Mouse (Mus musculus) kidney, postnatal 0 days (tissue): ENCODE results near the gene Col4a1. TPM values are rescaled to one million over a fixed set of nuclear protein-coding genes. Genes with fewer than 3 reads are reported as not detected.

Source experiments
- ATAC-seq: fragments of 200-750 bp; cut with Nextera tagmentation; replicated peaks from 2 replicates; pipeline ENCODE4 v1.8.0; 2017; ENCODE audit warnings: low read depth, moderate number of reproducible peaks, moderate TSS enrichment, moderate library complexity; ENCODE audit not compliant: low FRiP score
- DNase-seq: peaks from one replicate; pipeline ENCODE4 v3.0.0-alpha.2; 2016; ENCODE audit warnings: low spot score
- H3K27ac ChIP-seq: fragments of 300-500 bp; sonication (generic); 2 replicates; pipeline ENCODE4 v1.5.1; 2014; ENCODE audit warnings: mild to moderate bottlenecking
- H3K27me3 ChIP-seq: fragments of 300-500 bp; sonication (generic); 2 replicates; pipeline ENCODE4 v1.6.1; 2014; ENCODE audit warnings: low read length, mixed read lengths; ENCODE audit not compliant: insufficient read depth
- H3K36me3 ChIP-seq: fragments of 300-500 bp; sonication (generic); 2 replicates; pipeline ENCODE4 v1.6.1; 2014; ENCODE audit warnings: low read length, mixed read lengths; ENCODE audit not compliant: insufficient read depth
- H3K4me1 ChIP-seq: fragments of 300-500 bp; sonication (generic); replicated peaks from 2 replicates; pipeline ENCODE4 v1.6.1; 2014; ENCODE audit warnings: antibody characterized with exemption, low read length, mixed read lengths; ENCODE audit not compliant: insufficient read depth
- H3K4me2 ChIP-seq: fragments of 300-500 bp; sonication (generic); 2 replicates; pipeline ENCODE4 v1.6.1; 2014; ENCODE audit warnings: mild to moderate bottlenecking, low read length, moderate library complexity, mixed read lengths
- H3K4me3 ChIP-seq: fragments of 300-500 bp; sonication (generic); replicated peaks from 2 replicates; pipeline ENCODE4 v1.5.1; 2014; ENCODE audit warnings: low read depth, low read length
- H3K9ac ChIP-seq: fragments of 300-500 bp; sonication (generic); 2 replicates; pipeline ENCODE4 v1.6.1; 2014; ENCODE audit warnings: low read depth, low read length
- H3K9me3 ChIP-seq: fragments of 300-500 bp; sonication (generic); replicated peaks from 2 replicates; pipeline ENCODE4 v1.6.1; 2016; ENCODE audit warnings: low read length, inconsistent platforms, mixed read lengths
- CTCF ChIP-seq: IDR thresholded peaks from 2 replicates; pipeline ENCODE4 v1.5.1; 2016; ENCODE audit warnings: antibody characterized with exemption, low read depth, mild to moderate bottlenecking, moderate library complexity
- WGBS: fragments of 180-500 bp; shearing (Covaris S2); extraction: QIAGEN DNeasy Blood & Tissue Kit; methylation state at CpG from one replicate; pipeline ENCODE4 v1.1.7; 2014; 5-methylcytosine and 5-hydroxymethylcytosine counted together
- polyA plus RNA-seq: library from polyadenylated mRNA; unstranded; fragments of >200 nt; fragmentation: Nextera tagmentation; extraction: Ambion mirVana; gene quantifications from 2 replicates; pipeline ENCODE4 v1.2.1, GENCODE M21; 2015

The Col4a1 gene
- polyA plus RNA-seq, 1 experiment from 2014 or later, result 305 TPM

DNA sequence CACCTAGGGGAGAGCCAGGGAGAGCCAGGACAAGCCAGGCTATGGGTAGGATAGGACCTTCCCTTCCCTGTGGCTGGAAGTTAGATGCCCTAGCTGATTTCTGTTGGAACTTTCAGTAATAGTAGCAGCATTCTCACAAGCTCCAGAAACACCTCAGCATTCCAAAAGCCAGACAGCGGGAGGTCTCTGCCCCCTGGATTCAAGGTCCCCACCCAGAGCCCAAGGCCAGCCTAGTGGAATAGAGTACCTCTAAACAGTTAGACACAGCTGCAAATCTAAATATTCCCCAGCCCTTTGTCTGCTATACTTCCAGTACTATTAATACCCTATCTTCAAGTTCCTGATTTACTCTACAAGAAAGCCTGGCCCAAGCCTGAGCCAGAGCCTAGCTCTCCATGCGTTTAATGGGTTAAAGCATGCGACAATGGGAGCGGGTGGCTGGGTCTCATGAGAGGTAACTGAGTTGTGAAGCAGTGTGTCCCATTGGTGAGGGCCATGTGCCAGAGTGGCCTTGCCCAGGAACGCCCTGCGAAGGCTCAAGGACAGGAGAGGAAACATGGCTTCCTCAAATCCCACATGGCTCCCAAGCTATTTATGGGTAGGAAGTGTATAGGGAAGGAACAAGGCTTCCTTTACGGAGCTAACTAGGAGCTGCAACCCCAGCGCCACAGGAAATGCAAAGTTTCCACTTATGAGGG, 15.3 kb downstream of the Col4a1 start:
- DNase-seq, result peak; percentile 59
- peak overlapping the region; percentile 80 for H3K27ac ChIP-seq
- H3K4me2 ChIP-seq, result no peak overlapping the region
- 0 out of 2 replicates have a peak, but pooled peaks cover 4% of the 10 kb centered on the region for H3K36me3 ChIP-seq
- no peaks in the 10 kb centered on the region for H3K27me3 ChIP-seq
- H3K4me1 ChIP-seq, result peaks cover 59% of the 10 kb centered on the region
- no peak for ATAC-seq
- 78% methylated on average over 8 of the region's 8 CpGs for WGBS
- no peak overlapping the region for H3K9ac ChIP-seq
- no peak for TF ChIP-seq CTCF
- no peak overlapping the region for H3K4me3 ChIP-seq
- no peaks in the 10 kb centered on the region for H3K9me3 ChIP-seq

DNA sequence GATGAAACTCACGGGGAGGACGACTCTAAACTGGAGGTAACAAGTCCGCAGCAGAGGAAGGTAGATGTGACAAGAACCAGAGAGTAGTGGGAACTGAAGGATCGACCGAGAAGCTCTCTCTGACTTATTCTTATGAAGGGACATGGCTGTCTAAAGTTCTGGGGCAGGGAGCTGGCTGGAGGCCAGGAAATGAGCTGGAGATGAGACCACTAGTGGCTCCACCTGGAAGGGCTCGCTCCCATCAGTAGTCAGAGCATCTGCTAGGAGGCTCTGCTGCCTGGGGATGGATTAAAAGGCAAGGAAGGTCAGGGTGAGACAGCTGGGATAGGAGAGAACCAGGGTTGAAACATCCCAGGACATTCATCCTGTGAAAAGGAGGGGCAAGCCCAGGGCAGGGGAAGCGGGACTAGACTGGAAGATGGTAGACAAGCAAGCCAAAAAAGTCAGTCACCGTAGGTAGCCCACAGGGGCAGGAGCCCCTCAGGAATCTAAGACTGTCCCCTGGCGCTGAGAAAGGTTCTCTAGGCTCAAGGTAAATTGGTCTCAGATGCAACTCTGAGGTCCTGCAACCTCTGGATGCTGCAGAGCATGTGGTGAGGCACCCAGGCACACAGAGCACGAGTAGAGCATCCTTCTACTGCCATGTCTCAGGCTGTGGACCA, 16.2 kb downstream of the Col4a1 start:
- DNase-seq, result no peak
- H3K4me1 ChIP-seq, result peaks cover 56% of the 10 kb centered on the region
- no peak overlapping the region for H3K9ac ChIP-seq
- H3K27me3 ChIP-seq, result no peaks in the 10 kb centered on the region
- H3K9me3 ChIP-seq, result no peaks in the 10 kb centered on the region
- no peak overlapping the region for H3K4me3 ChIP-seq
- TF ChIP-seq CTCF, result no peak
- ATAC-seq, result no peak
- peak overlapping the region; percentile 42; the same call in 1 of the 2 replicates for H3K27ac ChIP-seq
- H3K4me2 ChIP-seq, result no peak overlapping the region
- 0 out of 2 replicates have a peak, but pooled peaks cover 4% of the 10 kb centered on the region for H3K36me3 ChIP-seq
- WGBS, result 81% methylated on average over 10 of the region's 10 CpGs

DNA sequence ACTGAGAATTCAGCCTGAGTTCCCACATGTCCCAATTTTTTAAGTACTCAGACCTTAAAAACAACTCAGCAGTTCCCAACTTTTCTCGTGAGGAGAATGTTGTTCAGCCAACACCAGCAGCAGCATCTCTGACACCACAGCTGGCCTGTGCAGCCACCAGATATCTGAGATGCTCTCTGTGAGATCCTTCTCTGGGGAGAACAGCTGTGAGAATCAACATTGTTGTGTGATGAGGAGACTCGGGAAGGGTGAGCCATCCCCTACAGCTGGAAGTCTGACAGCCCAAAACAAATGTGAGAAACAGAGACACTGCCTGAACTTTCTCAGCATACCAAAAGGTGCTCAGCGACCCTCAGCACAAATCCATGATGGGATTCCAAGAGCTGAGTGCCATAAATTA, 20.0 kb downstream of the Col4a1 start:
- no peak overlapping the region for H3K9ac ChIP-seq
- TF ChIP-seq CTCF, result no peak
- peaks cover 30% of the 10 kb centered on the region for H3K4me1 ChIP-seq
- H3K36me3 ChIP-seq, result no peaks in the 10 kb centered on the region
- H3K4me3 ChIP-seq, result no peak overlapping the region
- H3K9me3 ChIP-seq, result no peaks in the 10 kb centered on the region
- no peaks in the 10 kb centered on the region for H3K27me3 ChIP-seq
- H3K27ac ChIP-seq, result no peak overlapping the region
- ATAC-seq, result no peak
- no peak overlapping the region for H3K4me2 ChIP-seq
- no peak for DNase-seq
- WGBS, result 23% methylated on average over 3 of the region's 3 CpGs

DNA sequence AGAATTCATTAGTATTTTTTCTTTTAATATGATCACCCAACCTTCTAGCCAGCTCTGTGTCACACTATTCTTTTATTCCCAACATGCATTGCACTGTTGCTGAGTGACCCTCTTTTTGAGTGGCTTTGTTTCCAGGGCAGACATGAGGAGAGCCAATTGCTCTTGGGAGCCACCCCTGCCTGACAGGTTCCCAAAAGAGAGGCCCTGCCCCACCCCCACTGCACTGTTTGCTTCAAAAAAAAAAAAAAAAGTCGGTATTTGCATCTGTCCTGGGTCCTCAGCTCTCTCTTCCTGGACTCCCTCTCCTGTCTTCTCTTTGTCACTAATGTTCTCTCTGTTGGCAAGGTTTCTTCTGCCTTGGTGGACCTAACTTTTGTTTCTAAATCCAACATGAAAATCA, 22.1 kb downstream of the Col4a1 start:
- Histone ChIP-seq H3K9me3 (no peaks in the 10 kb centered on the region), H3K36me3 (no peaks in the 10 kb centered on the region), H3K27ac (no peak overlapping the region), H3K9ac (no peak overlapping the region), H3K4me3 (no peak overlapping the region), H3K4me1 (peaks cover 14% of the 10 kb centered on the region; the same call in 1 of the 2 replicates), H3K27me3 (no peaks in the 10 kb centered on the region), H3K4me2 (no peak overlapping the region)
- ATAC-seq, result no peak
- no peak for DNase-seq
- no peak for TF ChIP-seq CTCF
- 13% methylated on average over 1 of the region's 1 CpGs for WGBS

DNA sequence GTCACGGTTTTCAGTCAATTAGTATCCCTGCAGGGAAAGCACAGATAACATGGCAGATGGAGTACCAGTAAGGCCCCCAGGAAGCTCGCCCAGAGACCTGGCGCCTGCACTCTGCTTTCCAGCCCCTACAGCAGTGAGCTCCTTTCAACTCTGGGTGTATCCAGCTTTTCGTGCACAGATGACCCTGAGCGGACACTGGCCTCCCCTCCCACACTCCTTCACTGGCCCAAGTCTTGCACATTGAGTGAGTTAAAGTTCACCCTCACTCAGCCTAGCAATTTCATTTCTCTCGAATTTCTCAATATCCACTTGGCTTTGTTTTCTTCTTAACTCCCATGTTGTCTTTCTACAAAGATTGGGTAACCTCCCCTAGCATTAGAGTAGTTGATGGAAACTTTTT, 24.3 kb downstream of the Col4a1 start:
- Histone ChIP-seq H3K27ac (peak overlapping the region; percentile 31; the same call in 1 of the 2 replicates), H3K4me3 (no peak overlapping the region), H3K36me3 (no peaks in the 10 kb centered on the region), H3K4me2 (no peak overlapping the region), H3K9ac (no peak overlapping the region), H3K27me3 (no peaks in the 10 kb centered on the region), H3K9me3 (no peaks in the 10 kb centered on the region), H3K4me1 (peaks cover 18% of the 10 kb centered on the region)
- 51% methylated on average over 6 of the region's 6 CpGs for WGBS
- DNase-seq, result no peak
- no peak for TF ChIP-seq CTCF
- no peak for ATAC-seq

DNA sequence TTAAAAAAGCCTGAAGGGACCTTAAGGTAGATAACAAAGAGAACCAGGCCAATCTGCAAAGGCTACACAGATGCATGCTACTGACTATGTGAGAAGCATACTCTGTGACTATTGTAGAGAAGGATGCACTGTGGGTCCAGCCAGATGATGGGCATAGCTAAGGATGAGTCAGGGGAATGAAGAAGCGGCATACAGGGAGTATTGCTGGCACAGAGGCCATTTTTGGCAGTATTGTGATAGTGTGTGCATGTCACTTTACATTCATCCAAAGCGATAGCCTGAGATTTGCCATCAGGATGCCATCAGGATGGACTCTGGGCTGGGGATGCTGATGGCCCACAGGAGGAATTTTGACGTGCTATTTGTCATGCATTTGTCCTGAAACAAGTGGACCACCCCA, 25.5 kb downstream of the Col4a1 start:
- H3K4me2 ChIP-seq, result no peak overlapping the region
- no peak overlapping the region for H3K9ac ChIP-seq
- H3K36me3 ChIP-seq, result no peaks in the 10 kb centered on the region
- no peak for TF ChIP-seq CTCF
- peaks cover 29% of the 10 kb centered on the region for H3K4me1 ChIP-seq
- H3K27me3 ChIP-seq, result no peaks in the 10 kb centered on the region
- H3K4me3 ChIP-seq, result no peak overlapping the region
- ATAC-seq, result no peak
- H3K27ac ChIP-seq, result no peak overlapping the region
- no peaks in the 10 kb centered on the region for H3K9me3 ChIP-seq
- no peak for DNase-seq
- 71% methylated on average over 3 of the region's 3 CpGs for WGBS
